Mouse (Mus musculus): Measurements from ENCODE around the gene Gm20509.

DNA sequence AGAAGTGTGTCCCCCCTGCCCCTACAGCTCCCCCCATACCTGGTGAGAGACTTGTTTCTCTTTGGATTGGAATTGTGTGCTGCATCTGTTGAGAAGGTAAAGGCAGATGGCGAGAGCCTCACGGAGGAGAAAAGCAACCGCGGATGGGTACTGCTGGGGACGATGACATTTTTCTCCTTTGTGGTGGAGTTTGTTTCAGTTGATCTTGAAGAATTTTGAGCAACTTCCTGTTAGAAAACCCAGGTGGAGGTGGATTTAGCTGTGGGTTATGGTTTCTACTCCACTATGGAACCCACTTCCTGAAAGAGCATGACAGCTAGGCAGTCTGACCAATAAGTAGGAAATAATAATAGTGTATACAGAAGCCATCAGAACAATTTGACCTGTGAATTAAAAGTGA is 29.1 kb upstream of the Gm20509 start:
- no peak for TF ChIP-seq POLR2A (IDR thresholded peaks at IDR 0.05; ENCODE audit: borderline replicate concordance, control insufficient read depth, low read depth, low read length)
- TF ChIP-seq CTCF (IDR thresholded peaks at IDR 0.05; ENCODE audit: control insufficient read depth, insufficient read depth, low read length) = no peak

All from bone marrow, adult 2 months (tissue).